In the genomic region with DNA sequence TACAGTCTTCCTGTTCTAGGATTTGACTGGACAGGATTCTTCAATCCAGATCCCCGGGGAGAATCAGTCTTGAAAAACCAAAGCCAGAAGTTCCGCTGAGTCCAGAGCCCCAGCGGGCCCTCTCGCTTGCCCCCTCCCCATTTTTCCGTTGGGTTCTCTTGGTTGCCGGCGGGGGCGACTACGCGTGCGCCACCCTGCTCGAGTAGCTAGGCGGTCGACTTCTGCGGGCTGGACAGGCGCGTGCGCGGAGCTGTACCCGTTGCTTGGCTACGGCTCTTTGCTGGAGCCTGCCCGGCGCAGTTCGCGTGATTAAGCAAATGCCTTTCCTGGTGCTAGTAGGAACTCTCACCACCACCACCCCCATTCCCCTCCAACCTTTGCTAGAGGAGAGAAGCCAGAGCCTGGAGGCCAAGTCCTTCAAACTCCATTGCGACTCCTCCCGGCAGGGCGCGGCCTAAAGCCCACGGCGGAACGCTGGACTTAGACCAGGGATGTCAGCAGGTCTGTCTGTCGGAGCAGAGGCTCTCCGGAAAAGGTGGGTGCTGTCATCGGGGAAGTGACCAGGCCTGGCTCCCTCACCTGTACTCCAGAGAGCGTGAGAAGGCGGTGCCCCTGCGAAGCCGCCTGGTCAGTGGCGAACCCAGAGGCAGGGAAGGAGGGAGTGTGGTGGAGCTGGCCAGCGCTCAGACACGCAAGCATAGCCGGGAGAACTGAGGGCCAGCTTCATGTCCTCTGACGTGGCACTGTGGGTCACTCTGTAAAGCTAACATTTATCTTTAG, we compare ENCODE assay signal across 8 mouse cellular contexts. TPM values are rescaled to one million over a fixed set of nuclear protein-coding genes. Genes with fewer than 3 reads are reported as not detected.
DNase-seq lines count a peak whose midpoint lies in the region; ATAC-seq and TF ChIP-seq lines count a peak whose summit lies in the region.

No protein-coding gene starts in this region.

- H3K27ac ChIP-seq in forebrain, embryonic 12.5 days = peak overlapping the region; percentile 88
- H3K27ac ChIP-seq in layer of hippocampus, adult 2 months = peak overlapping the region; percentile 95
- peak overlapping the region; percentile 96 for H3K27ac ChIP-seq in olfactory bulb, adult 2 months (ENCODE audit: insufficient read depth, low read depth, low read length)

- peak overlapping the region; percentile 73 for H3K9ac ChIP-seq in forebrain, embryonic 12.5 days

- peak overlapping the region; percentile 90 for H3K4me2 ChIP-seq in forebrain, embryonic 12.5 days

- peak; percentile 89 for ATAC-seq in forebrain, embryonic 12.5 days (ENCODE audit: low FRiP score)

- TF ChIP-seq POLR2A in olfactory bulb, adult 2 months (IDR thresholded peaks at IDR 0.05; ENCODE audit: insufficient read depth, low read depth, low read length) = peak; percentile 18; the same call in 1 of the 2 replicates

- TF ChIP-seq CTCF in E14TG2a.4 (conservative IDR thresholded peaks at IDR 0.05; ENCODE audit: low read length) = no peak
- peak; percentile 25 for TF ChIP-seq CTCF in layer of hippocampus, adult 2 months (conservative IDR thresholded peaks at IDR 0.05)
- TF ChIP-seq CTCF in olfactory bulb, adult 2 months (IDR thresholded peaks at IDR 0.05; ENCODE audit: insufficient read depth, low read depth, low read length) = no peak

- H3K9me3 ChIP-seq in E14TG2a.4 (ENCODE audit: low read length) = no peaks in the 10 kb centered on the region
- no peaks in the 10 kb centered on the region for H3K9me3 ChIP-seq in forebrain, embryonic 12.5 days

- peak; percentile 94 to 95 for DNase-seq in adrenal gland, postnatal 36 days
- peak; percentile 91 to 92 for DNase-seq in heart, postnatal 14 days
- DNase-seq in layer of hippocampus, adult 2 months (ENCODE audit: low spot score in 2 of 2) = peak; percentile 88 to 94
- DNase-seq in lung, adult 18-20 months = peak; percentile 95
- peak; percentile 69 for DNase-seq in urinary bladder, postnatal 10 days (ENCODE audit: low spot score)

- under 1% methylated on average over 44 of the region's 44 CpGs for WGBS in forebrain, embryonic 12.5 days
- under 1% methylated on average over 44 of the region's 44 CpGs for WGBS in olfactory bulb, adult 2 months

- H3K4me1 ChIP-seq in E14TG2a.4 (replicated peaks; ENCODE audit: low read depth, low read length) = peaks cover 73% of the 10 kb centered on the region
- H3K4me1 ChIP-seq in forebrain, embryonic 12.5 days = peaks cover 37% of the 10 kb centered on the region
- peaks cover 15% of the 10 kb centered on the region for H3K4me1 ChIP-seq in olfactory bulb, adult 2 months (ENCODE audit: control insufficient read depth, insufficient read depth, low read length)

- intact Hi-C loops in heart, postnatal 14 days (cut with DNase I) = loop anchor here (10.0 kb wide), 1 partner anchor 459 kb away; the partner anchor contains the start of gene Surf6

- no peaks in the 10 kb centered on the region for H3K27me3 ChIP-seq in E14TG2a.4 (ENCODE audit: insufficient read depth, low read length)
- H3K27me3 ChIP-seq in forebrain, embryonic 12.5 days = no peaks in the 10 kb centered on the region

- peaks cover 14% of the 10 kb centered on the region for H3K36me3 ChIP-seq in E14TG2a.4 (ENCODE audit: insufficient read depth, low read length)
- peaks cover 10% of the 10 kb centered on the region for H3K36me3 ChIP-seq in forebrain, embryonic 12.5 days (replicated peaks)

- peak overlapping the region; percentile 91 for H3K4me3 ChIP-seq in E14TG2a.4 (replicated peaks; ENCODE audit: low read length)
- peak overlapping the region; percentile 82 for H3K4me3 ChIP-seq in forebrain, embryonic 12.5 days (replicated peaks)
- peak overlapping the region; percentile 68 for H3K4me3 ChIP-seq in layer of hippocampus, adult 2 months
- H3K4me3 ChIP-seq in olfactory bulb, adult 2 months (ENCODE audit: insufficient read depth, low read depth, low read length) = peak overlapping the region; percentile 71

RNA-seq across cellular contexts. Expression of gene Sec16a, which starts 0.8 kb away (rescaled TPM):
- total RNA-seq in adrenal gland, postnatal 36 days (2021) = 10 to 100 TPM; 63.2 to 63.3 TPM
- polyA plus RNA-seq in forebrain, embryonic 12.5 days (2016; fragmentation: Nextera tagmentation; extraction: Ambion mirVana) = 30.0 and 33.9 TPM in 2 replicates
- 10 to 100 TPM; 37.4 to 40.5 TPM for total RNA-seq in heart, postnatal 14 days (2021)
- total RNA-seq in layer of hippocampus, adult 2 months (2021) = 10 to 100 TPM; 49.3 to 51.3 TPM
- polyA plus RNA-seq in olfactory bulb, adult 2 months (2012; ENCODE audit: insufficient read depth, insufficient read length, low replicate concordance, missing spikeins) = 122 TPM in 1 of 2 replicates, not detected in the other

RNA-seq across cellular contexts. Expression of gene Inpp5e, which starts 36.9 kb away (rescaled TPM):
- total RNA-seq in adrenal gland, postnatal 36 days (2021) = 10 to 100 TPM; 13.2 to 19.8 TPM
- polyA plus RNA-seq in forebrain, embryonic 12.5 days (2016; fragmentation: Nextera tagmentation; extraction: Ambion mirVana) = 29.2 and 30.6 TPM in 2 replicates
- 10 to 100 TPM; 15.6 to 15.9 TPM for total RNA-seq in heart, postnatal 14 days (2021)
- total RNA-seq in layer of hippocampus, adult 2 months (2021) = 10 to 100 TPM; 22.2 to 25.1 TPM
- not detected in 2 replicates for polyA plus RNA-seq in olfactory bulb, adult 2 months (2012; ENCODE audit: insufficient read depth, insufficient read length, low replicate concordance, missing spikeins)

RNA-seq across cellular contexts. Expression of gene Pmpca, which starts 56.7 kb away (rescaled TPM):
- 100 to 1,000 TPM; 142 to 145 TPM for total RNA-seq in adrenal gland, postnatal 36 days (2021)
- 120 and 123 TPM in 2 replicates for polyA plus RNA-seq in forebrain, embryonic 12.5 days (2016; fragmentation: Nextera tagmentation; extraction: Ambion mirVana)
- 100 to 1,000 TPM; 118 to 121 TPM for total RNA-seq in heart, postnatal 14 days (2021)
- 100 to 1,000 TPM in 1 of 2 experiments, 10 to 100 TPM in 1; 89.2 to 100 TPM for total RNA-seq in layer of hippocampus, adult 2 months (2021)
- polyA plus RNA-seq in olfactory bulb, adult 2 months (2012; ENCODE audit: insufficient read depth, insufficient read length, low replicate concordance, missing spikeins) = 415 TPM in 1 of 2 replicates, not detected in the other

RNA-seq across cellular contexts. Expression of gene Entr1, which starts 56.7 kb away (rescaled TPM):
- total RNA-seq in adrenal gland, postnatal 36 days (2021) = 100 to 1,000 TPM in 1 of 2 experiments, 10 to 100 TPM in 1; 97.9 to 102 TPM
- 167 and 173 TPM in 2 replicates for polyA plus RNA-seq in forebrain, embryonic 12.5 days (2016; fragmentation: Nextera tagmentation; extraction: Ambion mirVana)
- total RNA-seq in heart, postnatal 14 days (2021) = 10 to 100 TPM; 55.4 to 58.6 TPM
- total RNA-seq in layer of hippocampus, adult 2 months (2021) = 100 to 1,000 TPM; 159 to 168 TPM
- polyA plus RNA-seq in olfactory bulb, adult 2 months (2012; ENCODE audit: insufficient read depth, insufficient read length, low replicate concordance, missing spikeins) = not detected in 2 replicates

Comparison
In these comparisons a context has a peak if more than half of its experiments do, and no peak if none do; other contexts are left out.
1. Peak in every context shown above with its lines: DNase-seq, ATAC-seq, H3K4me3 ChIP-seq and H3K27ac ChIP-seq.